Mouse (Mus musculus) left cerebral cortex, adult 8-10 months (tissue): Measurements from ENCODE around the gene Tdrd6. TPM values are rescaled to one million over a fixed set of nuclear protein-coding genes. Genes with fewer than 3 reads are reported as not detected.

Experiments
- total RNA-seq, 4 experiments: library from RNA; stranded (reverse); gene quantifications; 2 replicates each; pipeline ENCODE4 v1.2.4; 2022

Gene Tdrd6
- total RNA-seq, 4 experiments from 2014 or later = 0.42 to 1.2 (median 0.51) TPM

Other genes starting within 250 kb of the Tdrd6 start
- gene Mep1a, start 127.5 kb downstream of the Tdrd6 start, total RNA-seq = not detected
- under 1 TPM in 1 of 4 experiments, not detected in 3; 0.39 TPM for gene Ankrd66, start 86.7 kb downstream of the Tdrd6 start, total RNA-seq
- gene Pla2g7, start 62.2 kb downstream of the Tdrd6 start, total RNA-seq = 100 to 1,000 TPM in 1 of 4 experiments, 10 to 100 TPM in 3; 83.8 to 107 (median 92.0) TPM
- gene Slc25a27, start 36.9 kb upstream of the Tdrd6 start, total RNA-seq = 10 to 100 TPM; 37.9 to 43.8 (median 39.7) TPM
- 1 to 10 TPM; 1.8 to 3.3 (median 2.5) TPM for gene Cyp39a1, start 37.1 kb upstream of the Tdrd6 start, total RNA-seq
- 100 to 1,000 TPM; 201 to 220 (median 213) TPM for gene Rcan2, start 171.1 kb upstream of the Tdrd6 start, total RNA-seq